Mouse (Mus musculus): ENCODE measurements around the gene Ksr2.

DNA sequence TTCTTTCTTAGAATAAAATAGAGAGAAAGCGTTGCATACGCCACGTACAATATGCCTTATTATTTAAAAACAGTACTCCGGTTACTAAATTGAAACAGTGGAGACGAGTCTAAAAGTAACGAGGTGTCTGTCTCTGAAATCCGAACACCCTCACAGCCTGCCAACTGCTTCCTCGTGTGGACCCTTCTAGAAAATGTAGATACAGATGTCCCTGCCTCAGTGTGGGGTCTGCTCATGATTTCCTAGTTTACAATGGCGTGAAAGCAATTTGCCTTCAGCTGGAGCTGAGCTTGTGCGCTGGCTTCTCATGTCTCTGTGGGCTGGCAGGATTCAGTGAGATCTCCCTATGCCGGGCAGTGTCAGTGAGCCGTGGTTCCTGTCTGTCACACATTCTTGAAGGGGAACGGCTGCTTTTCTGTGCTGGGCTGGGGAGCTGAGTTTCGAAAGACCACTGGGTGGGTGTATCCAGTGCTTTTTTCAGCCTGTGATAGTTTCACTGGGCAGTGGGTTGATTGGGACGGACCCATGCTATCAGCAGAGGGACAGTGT is 194.0 kb downstream of the Ksr2 start:
- TF ChIP-seq CTCF (IDR thresholded peaks at IDR 0.05; ENCODE audit: extremely low read depth, insufficient read depth, insufficient read length, insufficient replicate concordance), result no peak
- no peak for TF ChIP-seq POLR2A (IDR thresholded peaks at IDR 0.05; ENCODE audit: low read depth, low read length)

Data from spleen, adult 2 months (tissue).